Mouse (Mus musculus) regulatory T cell (primary cell): Measurements from ENCODE around the gene Tcf20.

Experiments used
- in situ Hi-C: fragments of 300-600 bp; cut with MboI, MseI; formaldehyde crosslinking; loops from one replicate; pipeline ENCODE4 v1.15.1; 2025; ENCODE audit warnings: high pct_unique_total_duplicates

Gene Tcf20

DNA sequence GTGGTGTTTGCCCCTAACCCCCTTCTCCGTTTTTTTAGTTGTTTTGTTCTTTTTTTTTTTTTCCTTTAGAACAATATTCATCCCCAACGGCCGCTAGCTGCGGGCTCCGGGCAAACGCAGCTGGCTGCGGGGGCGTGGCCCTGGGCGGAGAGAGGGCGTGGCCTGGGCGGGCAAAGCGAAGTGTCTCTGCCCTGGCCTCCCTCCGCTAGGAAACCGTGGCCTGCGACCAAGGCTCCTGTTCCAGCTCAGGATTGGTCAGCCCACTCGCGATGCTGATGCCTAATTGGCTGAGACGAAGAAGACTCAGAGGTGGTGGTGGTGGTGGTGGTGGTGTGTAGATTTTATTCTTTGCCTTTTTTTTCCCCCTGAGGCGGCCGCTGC, at the start of gene Tcf20:
Tcf20 (minus strand) TSS at position 141 of the 381 bp plus-strand sequence.
- in situ Hi-C loops: no loop called here

DNA sequence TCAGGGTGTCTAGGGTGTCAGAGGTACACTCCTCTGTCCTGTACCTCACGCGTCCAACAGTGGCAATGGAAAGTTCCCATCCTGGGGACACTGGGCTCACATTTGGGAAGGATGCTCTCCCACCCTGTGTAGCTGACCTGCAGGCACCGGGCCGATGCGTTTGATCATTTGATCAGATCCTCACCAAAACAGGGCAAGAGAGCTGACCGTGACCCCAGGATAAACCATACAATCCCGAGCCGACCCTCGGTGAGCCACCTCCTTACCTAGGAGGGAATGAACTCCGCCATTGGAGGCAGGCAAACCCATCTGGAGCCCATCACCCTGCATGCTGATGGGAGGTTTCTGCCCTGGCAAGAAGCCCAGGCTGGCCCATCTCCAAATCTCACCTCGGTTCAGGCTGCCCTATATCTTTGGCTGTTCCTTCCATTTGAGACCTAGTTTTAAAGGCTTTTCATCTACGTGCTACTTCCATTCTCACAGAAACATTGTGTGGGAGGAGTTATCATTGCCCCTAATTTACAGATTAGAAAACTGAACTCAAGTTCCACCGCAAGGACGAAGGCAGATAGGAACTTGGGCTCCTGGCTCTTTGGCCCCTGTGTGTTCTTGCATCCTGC, 49.3 kb upstream of the Tcf20 start:
- in situ Hi-C loops: no loop called here

DNA sequence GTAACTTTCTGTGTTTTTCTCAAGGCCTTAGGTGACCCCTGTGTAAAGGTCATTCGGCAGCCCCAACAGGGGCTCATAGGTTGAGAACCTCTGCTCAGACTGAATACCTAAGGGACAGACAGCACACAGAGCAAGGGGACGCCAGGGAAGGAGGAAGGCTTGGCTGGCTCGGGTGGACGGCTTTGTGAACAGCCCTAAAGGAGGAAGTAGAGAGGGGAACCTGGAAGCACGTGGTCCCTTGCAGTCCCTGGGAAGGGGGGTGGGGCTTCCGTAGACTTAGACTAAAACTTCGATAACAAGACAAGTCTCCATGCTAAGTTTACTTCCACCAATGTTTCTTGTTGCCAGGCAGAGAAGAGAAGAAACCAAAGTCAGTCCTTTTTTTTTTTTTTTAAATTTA, 48.4 kb upstream of the Tcf20 start:
- in situ Hi-C loops: no loop called here

DNA sequence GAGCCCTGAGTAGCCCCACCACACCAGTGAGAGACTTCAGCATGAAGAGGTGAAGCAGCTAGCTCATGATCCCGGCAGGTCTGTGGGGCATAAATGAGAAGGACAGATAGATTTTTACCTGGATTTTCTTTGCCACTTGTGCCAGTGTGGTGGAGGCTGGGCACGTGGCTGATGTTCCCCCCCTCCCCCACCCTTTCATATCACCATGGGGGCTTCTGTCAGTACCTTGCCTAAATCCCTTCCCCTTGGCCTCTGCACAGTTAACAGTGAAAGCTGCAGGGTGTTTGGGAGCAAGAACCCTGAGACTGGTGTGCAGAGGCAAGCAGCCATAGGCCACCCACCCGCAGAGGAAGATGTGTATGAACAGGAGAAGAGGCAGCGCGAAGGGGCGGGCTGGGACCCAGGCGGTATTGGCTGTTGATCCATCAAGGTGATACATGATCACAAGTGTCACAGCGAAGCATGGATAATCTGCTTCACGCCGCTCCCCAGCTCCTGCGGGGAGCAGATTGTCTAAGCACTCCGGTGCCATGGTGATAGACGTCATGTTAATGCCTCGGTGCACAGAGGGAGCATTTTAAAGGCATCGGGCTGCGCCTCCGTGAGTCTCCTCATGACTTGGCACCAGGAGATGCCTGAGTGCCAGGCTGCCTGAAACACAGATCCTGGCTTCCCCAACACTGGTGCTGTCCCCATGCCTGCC, 46.8 kb upstream of the Tcf20 start:
- in situ Hi-C loops: no loop called here

DNA sequence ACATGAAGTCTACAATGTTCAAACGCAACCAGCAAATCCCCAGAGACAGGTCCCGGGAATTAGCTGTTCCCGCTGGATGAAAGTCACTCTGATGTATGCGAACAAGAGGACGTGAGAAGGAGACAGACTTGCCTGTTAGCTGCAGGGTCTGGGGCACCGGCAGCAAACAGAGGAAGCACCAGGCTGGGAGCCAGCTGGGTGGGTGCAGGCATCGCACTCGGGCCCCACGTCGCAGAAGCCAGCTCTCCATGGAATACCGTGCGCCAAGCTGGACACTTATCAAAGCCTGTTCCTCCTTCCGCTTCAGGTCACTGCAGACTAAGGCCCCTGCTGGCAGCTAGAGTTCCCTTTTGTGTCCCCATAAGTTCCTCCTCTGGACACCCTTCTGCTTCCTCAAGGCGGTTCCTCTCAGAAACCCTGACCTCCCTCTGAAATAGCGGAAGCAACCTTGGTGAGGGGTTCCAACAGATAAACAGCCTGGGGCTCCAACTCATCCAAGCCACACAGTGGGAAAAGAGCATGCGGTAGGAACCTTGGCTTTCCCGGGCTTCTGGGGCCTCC, 45.4 kb upstream of the Tcf20 start, which contains the start of gene Nfam1:
Nfam1 (minus strand) TSS at position 326 of the 561 bp plus-strand sequence.
- in situ Hi-C loops: no loop called here

DNA sequence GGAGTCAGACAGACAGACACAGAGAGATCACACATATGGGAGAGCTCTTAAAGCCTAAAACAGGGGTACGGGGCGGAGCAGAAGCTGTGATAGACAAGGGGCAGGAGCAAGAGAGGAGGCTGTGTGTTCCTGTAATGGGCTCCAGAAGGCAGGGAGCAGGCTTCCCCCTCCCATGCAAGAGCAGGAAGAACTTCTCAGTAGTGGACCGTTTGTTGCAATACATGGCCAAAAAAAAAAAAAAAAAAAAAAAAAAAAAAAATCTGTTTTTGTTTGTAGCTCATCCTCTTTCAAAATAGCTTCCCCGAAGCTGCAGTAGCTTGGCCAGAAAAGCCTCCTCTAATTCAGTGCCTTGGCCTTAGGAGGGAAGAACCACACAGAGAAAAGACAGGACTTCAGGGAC, 43.2 kb upstream of the Tcf20 start:
- in situ Hi-C loops: no loop called here

DNA sequence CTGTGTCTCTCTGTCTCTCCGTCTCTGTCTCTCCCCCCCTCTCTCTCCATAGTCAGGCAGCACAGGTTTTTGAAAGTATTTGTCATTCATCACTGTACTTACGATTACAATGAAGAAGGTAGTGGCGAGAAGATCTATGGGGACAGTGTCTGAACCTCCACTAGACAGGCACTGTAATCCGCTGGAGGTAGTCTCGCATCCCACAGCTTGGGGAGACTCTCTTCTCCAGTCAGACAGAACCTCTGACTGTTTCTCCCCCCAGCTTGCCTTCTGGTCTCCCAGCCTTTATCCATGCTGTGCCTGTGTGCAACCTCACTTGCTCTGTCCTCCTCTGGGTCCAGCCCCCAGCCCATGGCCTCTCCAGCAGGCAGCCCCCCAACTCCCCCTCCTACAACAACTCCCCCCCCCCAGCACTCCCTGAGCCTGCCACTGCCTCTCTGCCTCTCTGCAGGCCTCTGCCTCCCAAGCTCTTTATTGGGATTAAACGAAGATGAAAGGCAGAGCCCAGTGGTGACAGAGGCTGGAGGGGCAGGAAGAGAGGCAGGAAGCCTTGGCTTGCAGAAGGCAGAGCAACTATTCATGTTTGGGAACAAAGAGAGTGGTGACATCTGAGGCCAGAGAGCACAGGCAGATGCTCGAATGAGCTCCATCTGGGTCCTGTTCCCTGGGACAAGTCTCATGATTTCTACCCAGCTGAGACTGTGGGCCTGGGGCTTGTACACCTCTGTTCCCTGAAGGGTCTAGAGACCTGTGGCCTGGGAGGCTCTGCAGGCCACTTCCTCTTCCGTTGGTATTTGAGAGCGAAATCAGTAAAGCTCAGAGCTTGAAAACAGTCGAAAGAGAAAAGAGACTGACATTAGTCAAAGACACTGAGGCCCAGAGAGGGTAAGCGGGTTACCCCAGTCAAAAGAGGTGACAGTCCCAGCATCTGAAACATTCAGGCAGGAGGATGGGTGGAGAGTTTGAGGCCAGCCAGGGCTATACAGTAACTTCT, 42.4 kb upstream of the Tcf20 start:
- in situ Hi-C loops: loop anchor here (10.0 kb wide), 1 partner anchor 635 kb away; the partner anchor contains the start of gene Cyp2d11

DNA sequence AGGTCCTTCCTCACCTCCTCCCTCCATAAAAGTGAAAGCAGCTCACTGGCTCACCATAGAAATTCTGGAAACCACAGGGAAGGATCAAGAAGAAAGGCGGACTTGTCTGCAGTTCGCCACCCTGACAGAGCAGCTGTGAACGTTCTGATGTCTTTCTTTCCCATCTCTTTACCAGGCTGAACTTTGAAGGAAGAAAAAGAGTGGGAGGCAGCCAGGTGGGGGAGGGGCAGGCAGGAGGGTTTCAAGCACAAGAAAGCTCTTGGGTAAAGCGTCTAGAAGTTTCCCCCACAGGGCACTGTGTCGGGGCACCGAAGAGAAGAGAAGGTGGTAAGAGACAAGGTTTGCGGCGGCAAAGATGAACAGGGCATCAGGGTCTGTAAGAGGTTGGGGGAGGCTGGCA, 38.5 kb upstream of the Tcf20 start:
- in situ Hi-C loops: loop anchor here (10.0 kb wide), 1 partner anchor 631 kb away; the partner anchor contains the start of gene Cyp2d11

DNA sequence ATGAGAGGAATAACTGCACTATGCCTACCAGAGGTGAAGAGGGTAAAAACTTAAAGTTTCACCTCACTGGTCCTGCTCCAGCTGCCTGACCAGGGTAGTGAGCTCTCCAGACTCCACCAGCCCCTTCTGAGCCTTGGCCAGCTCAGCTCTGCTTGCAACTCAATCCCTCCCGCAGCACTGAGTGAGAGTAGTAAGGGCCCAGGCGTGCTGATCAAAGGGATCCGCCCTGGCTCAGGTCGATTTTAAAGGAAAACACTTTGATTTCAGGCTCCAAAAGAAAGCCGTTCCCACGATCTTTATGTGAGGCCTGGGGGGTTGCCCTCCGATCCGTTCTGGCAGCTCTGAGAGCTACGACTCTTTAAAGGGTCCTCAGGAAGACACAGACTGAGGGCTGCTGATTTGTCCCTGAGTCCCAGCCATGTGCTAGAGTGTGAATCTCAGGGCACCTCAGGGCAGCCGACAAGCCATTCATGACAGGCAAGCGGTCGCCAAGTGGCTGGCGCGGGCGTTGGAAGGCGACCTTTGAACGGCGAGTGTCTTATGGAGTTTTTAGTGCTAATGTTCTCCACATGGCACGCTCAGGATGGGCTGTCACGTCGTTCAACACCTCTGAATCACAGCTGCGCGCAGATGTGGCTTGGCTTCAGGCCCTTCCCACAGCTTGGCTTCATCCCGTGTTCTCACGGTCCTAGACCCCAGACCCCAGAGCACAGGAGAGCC, 37.5 kb upstream of the Tcf20 start:
- in situ Hi-C loops: loop anchor here (10.0 kb wide), 1 partner anchor 630 kb away; the partner anchor contains the start of gene Cyp2d11

DNA sequence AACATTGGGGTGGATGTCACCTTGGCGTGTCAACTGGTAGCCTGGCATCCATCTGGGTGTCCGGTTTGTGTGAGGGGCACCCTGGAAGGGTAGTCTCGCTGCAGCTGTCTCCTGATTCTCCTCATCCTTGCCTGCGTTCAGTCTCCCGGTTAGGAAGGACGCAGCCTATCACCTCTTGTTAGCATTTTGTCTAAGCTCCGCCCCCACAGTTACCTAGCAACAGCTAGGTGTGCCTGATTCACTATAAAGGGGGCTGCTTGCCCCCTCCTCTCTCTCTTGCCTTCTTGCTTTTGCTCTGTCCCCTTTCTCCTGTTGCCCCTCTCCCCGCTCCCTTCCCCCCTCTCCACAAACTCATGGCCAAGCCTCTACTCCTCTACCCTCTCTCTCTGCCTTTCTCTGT, 35.3 kb upstream of the Tcf20 start:
- in situ Hi-C loops: loop anchor here (10.0 kb wide), 1 partner anchor 628 kb away; the partner anchor contains the start of gene Cyp2d11

DNA sequence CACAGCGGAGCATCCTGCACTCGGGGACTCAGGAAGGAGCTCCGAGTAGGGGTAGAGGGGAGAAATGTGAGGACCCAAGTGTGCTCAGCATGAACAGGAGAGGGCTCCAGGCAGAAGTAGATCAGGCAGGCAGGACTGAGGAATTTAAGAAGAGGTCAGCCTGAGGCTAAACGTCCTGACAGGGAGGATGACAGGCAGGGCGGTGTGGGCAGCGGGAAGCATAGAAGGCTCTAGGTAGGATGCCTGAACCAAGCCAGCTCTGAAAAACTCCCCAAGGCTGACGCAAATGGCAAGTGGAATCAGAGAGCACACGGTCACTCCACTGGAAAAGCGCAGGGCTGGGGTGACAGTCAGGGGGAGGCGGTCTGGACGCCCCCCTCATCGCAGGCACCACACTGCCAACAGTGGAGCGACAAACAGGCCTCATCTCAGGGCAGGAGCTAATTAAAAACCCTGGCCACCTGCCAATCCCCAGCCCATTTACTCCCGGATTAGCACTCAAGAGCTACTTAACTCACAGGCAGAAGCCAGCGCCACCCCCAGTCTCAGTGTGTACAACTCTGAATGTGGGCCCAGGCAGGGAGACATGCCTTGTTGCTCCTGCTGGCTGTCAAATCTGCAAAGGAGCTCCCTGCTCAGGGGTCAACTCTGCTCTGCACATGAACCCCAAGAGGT, 23.5 kb upstream of the Tcf20 start:
- in situ Hi-C loops: no loop called here

DNA sequence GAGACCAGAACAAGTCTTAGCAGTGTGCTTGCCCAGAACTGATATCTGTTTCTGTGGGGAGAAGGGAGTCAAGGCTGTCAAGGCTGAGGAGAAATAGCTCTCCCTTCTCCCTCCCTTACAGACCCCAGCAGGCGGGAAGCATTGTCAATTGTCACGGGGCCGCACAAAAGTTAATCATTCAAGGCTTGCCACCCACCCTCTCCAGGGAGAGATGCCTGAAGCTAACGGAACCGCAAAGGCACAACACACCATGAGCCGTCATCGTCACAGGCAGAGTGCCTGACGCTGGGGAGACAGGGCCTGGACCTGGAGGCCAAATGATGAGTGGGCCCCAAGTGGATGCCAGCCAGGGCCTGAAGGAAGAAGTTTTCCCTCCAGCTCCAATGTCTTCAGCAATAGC, 22.8 kb upstream of the Tcf20 start:
- in situ Hi-C loops: no loop called here

DNA sequence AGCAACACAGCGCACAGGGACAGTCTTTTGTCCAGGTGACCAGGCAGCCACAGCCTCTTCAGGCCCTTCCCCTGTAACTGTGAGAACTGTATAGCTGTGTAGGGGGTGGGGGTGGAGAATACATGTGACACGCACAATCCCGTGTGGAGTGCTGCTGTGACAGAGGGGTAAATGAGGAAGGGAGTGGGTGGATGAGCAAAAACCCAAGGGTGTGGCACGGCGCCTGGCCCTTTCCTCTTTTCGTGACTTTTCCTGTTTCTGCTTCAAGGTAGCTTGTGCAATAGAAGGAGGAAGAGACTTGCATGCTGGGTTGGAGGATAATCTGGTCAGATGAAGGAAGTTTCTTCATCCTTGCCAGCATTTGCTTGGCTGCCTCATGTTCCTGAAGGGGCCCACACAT, 21.9 kb upstream of the Tcf20 start:
- in situ Hi-C loops: no loop called here

DNA sequence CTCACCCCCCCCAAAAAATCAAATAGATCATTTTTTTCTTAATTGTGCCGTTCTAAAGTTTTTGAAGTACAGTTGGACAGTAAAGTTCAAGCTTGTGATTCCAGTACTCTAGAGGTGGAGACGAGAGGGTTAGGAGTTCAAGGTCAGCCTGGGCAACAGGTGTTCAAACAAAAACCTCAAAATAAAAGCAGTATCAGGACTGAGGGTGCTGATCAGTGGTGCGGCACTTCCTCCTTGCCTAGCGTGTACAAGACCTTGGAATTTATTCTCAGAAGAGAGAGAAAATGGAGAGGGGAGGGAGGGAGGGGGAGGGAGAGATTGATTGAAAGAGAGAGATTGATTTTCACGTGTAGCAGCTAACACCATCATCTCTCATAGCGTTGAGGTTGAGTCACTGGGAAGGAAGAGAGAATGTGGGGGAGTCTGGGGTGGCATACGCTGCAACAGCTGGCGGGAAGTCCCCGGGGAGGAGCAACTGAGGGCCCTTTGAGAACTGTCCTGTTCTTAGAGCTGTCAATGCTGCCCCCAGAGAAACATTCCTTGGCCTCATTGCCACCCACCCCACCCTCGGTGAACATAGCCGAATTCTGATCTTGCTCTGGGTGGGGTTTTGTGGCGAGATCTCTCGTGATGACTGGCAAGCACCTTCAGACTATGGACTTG, 21.2 kb upstream of the Tcf20 start:
- in situ Hi-C loops: no loop called here

DNA sequence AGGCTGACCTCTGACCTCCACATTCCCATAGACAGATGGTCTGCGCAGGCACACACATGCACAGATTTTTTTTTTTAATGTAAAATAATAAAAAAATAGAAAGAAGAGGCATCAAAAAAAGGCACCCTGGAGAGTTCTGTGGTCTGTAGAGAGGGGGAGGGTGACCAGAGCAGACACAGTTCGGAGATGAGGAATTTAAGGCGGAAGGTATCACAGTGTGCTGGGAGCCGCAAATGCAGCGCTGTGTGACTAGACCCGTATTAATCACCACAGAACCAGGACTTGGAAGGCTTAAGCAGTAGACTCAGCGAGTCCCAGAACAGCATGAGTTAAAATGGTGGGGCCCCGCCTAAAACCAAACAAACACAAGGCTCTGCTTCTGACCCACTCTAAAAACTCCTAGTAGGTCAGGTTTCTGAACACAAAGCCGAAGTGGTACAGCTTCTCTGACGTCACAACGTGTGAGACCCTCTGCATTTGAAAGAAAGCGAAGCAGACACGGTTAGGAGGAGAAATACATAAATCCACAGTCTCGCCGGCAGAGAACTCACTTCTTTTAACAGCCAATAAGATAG, 19.8 kb upstream of the Tcf20 start:
- in situ Hi-C loops: no loop called here

DNA sequence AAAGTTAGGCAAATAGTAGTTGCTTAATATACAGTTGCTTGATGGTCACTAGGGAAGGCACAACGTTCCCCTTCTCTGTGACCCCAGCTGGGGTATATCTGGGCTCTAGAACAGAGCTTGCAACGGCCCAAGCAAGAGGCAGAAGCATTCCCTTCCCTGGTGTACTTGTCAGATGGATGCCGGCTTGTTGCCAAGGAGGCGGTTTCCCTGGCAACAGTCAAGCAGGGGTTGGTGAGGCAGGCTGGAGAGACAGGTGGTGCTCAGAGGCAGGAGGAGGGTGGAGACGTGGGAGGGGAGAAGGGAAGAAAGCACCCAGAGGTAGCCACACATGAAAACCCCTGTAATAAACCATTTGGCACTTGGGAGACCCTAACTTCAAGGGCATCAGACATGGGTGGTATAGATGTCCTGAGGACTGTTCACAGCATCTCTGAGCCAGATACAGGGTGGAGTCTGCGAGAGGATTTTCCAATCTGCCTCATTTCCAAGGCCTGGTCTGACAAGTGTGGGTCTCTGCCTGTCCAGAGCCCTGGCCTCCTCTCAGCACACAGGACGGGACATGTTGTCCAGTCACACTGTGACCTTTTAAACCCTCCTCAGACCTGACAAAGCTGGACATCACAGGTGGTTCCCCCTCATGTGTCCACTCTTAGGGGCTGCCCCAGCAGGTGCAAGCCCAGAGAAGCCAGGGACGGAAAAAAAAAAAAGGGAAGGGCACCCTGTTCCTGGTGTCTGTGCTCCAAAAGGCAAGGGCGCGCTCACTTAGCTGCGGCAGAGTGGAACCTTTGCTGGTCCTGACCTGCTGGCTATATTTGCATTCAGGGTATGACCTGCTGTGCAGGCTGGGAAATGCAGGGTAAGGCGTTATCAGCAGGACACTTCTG, 15.2 kb upstream of the Tcf20 start:
- in situ Hi-C loops: no loop called here

DNA sequence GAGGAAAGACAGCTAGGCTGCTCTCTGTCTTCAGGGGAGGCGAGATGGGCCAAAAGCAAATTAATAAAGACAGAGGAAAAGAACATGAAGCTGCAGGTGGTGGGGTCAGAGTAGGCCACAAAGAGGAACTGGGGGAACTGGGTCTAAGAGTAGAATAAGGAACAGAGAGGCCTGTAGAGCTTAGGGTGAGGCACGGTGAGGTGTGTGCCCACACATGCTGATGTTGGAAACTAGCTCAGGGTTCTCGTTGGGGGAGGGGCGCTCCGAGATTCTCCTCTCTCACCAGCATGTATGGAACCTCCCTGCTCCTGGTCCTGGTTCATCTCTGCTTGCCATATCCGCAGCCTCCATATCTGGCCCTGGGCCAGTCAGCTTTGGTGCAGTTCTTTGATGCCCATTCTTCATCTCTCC, 11.1 kb upstream of the Tcf20 start:
- in situ Hi-C loops: no loop called here

DNA sequence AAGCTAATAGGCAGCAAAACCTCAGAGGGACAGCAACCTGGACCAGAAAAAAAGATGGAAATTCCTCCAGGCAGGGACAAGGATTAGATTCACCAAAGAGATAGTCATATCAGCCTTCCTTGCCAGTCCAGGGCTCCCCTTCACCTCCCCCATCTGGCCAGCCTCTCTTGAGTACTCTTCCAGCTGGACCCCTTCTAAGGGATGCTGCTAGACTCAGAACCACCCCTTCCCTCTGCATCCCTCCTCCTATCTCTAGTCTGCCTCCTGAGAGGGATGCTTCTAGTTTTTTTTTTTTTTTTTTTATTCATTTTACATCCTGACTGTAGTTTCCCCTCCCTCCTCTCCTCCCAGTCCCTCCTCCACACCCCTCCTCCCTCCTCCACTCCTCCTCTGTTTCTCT, 8.8 kb upstream of the Tcf20 start:
- in situ Hi-C loops: no loop called here

DNA sequence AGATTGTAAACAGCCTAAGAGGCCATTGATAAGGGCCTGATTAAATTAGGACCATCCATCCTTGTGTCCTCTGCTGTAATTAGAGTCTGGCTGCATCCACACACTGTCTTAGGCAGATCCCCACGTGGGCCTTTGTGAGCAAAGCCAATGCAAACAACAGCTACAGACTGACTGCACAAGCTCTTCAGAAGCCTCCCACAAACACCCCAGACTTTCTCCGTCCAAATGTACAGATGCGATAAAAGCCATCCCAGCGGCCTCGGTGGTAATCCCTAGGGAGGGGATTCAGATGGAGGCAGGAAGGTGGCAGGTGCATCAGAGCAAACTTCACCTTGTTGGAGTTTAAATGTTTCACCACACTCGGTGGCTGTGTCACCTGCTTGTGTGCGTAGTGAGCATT, 7.6 kb upstream of the Tcf20 start:
- in situ Hi-C loops: no loop called here
